Mouse (Mus musculus): ENCODE data around the gene 2010300C02Rik. TPM values are rescaled to one million over a fixed set of nuclear protein-coding genes. Genes with fewer than 3 reads are reported as not detected.
A peak's percentile ranks its signal among the peaks of the same experiment; 100 is the strongest.

The 2010300C02Rik gene
- polyA plus RNA-seq, 1 experiment = 14.5 TPM

- WGBS = 62% methylated on average over 7 of the region's 7 CpGs
- Histone ChIP-seq H3K4me3 (replicated peaks; ENCODE audit: extremely low read depth, low read depth, low read length) (no peak overlapping the region), H3K4me1 (ENCODE audit: control insufficient read depth, insufficient read depth, low read length) (no peaks in the 10 kb centered on the region)
- DNase-seq = no peak
- TF ChIP-seq CTCF (IDR thresholded peaks at IDR 0.05; ENCODE audit: insufficient read depth, low read length) (no peak), POLR2A (IDR thresholded peaks at IDR 0.05; ENCODE audit: borderline replicate concordance, extremely low read depth, low read depth, low read length) (no peak)
Measured at GRCm38 (mm10) chr1:37676967-37677512, 42.8 kb downstream of the 2010300C02Rik start.

- TF ChIP-seq CTCF (IDR thresholded peaks at IDR 0.05; ENCODE audit: insufficient read depth, low read length) = 0 out of 2 replicates have a peak, but pooled peaks have one; percentile 19
- TF ChIP-seq POLR2A (IDR thresholded peaks at IDR 0.05; ENCODE audit: borderline replicate concordance, extremely low read depth, low read depth, low read length) = no peak
- DNase-seq = no peak
- 63% methylated on average over 6 of the region's 6 CpGs for WGBS
- no peak overlapping the region for H3K4me3 ChIP-seq (replicated peaks; ENCODE audit: extremely low read depth, low read depth, low read length)
- H3K4me1 ChIP-seq (ENCODE audit: control insufficient read depth, insufficient read depth, low read length) = no peaks in the 10 kb centered on the region
Measured at GRCm38 (mm10) chr1:37675444-37675843, 44.4 kb downstream of the 2010300C02Rik start.

- DNase-seq = no peak
- H3K4me1 ChIP-seq (ENCODE audit: control insufficient read depth, insufficient read depth, low read length) = no peaks in the 10 kb centered on the region
- TF ChIP-seq POLR2A (IDR thresholded peaks at IDR 0.05; ENCODE audit: borderline replicate concordance, extremely low read depth, low read depth, low read length) (no peak), CTCF (IDR thresholded peaks at IDR 0.05; ENCODE audit: insufficient read depth, low read length) (no peak)
- no peak overlapping the region for H3K4me3 ChIP-seq (replicated peaks; ENCODE audit: extremely low read depth, low read depth, low read length)
- WGBS = 84% methylated on average over 8 of the region's 8 CpGs
Measured at GRCm38 (mm10) chr1:37674266-37674665, 45.6 kb downstream of the 2010300C02Rik start.

GRCm38 (mm10) chr1:37671316-37671715 is 48.6 kb downstream of the 2010300C02Rik start:
- WGBS = 52% methylated on average over 4 of the region's 4 CpGs
- no peak for DNase-seq
- TF ChIP-seq POLR2A (IDR thresholded peaks at IDR 0.05; ENCODE audit: borderline replicate concordance, extremely low read depth, low read depth, low read length) (no peak), CTCF (IDR thresholded peaks at IDR 0.05; ENCODE audit: insufficient read depth, low read length) (no peak)

GRCm38 (mm10) chr1:37667386-37667785 is 52.5 kb downstream of the 2010300C02Rik start:
- WGBS = 53% methylated on average over 6 of the region's 6 CpGs
- DNase-seq = no peak
- TF ChIP-seq CTCF (IDR thresholded peaks at IDR 0.05; ENCODE audit: insufficient read depth, low read length) (no peak), POLR2A (IDR thresholded peaks at IDR 0.05; ENCODE audit: borderline replicate concordance, extremely low read depth, low read depth, low read length) (no peak)
- Histone ChIP-seq H3K4me3 (replicated peaks; ENCODE audit: extremely low read depth, low read depth, low read length) (no peak overlapping the region), H3K4me1 (ENCODE audit: control insufficient read depth, insufficient read depth, low read length) (no peaks in the 10 kb centered on the region)

More at GRCm38 (mm10) chr1:37671316-37671715, 48.6 kb downstream of the 2010300C02Rik start:
- Histone ChIP-seq H3K4me1 (ENCODE audit: control insufficient read depth, insufficient read depth, low read length) (no peaks in the 10 kb centered on the region), H3K4me3 (replicated peaks; ENCODE audit: extremely low read depth, low read depth, low read length) (no peak overlapping the region)

- 37% methylated on average over 10 of the region's 10 CpGs for WGBS
- Histone ChIP-seq H3K4me3 (replicated peaks; ENCODE audit: extremely low read depth, low read depth, low read length) (no peak overlapping the region), H3K4me1 (ENCODE audit: control insufficient read depth, insufficient read depth, low read length) (no peaks in the 10 kb centered on the region)
- DNase-seq = peak; percentile 78
- TF ChIP-seq POLR2A (IDR thresholded peaks at IDR 0.05; ENCODE audit: borderline replicate concordance, extremely low read depth, low read depth, low read length) = no peak
- no peak for TF ChIP-seq CTCF (IDR thresholded peaks at IDR 0.05; ENCODE audit: insufficient read depth, low read length)
Measured at GRCm38 (mm10) chr1:37666587-37666986, 53.3 kb downstream of the 2010300C02Rik start.

GRCm38 (mm10) chr1:37665539-37666323 is 54.2 kb downstream of the 2010300C02Rik start:
- TF ChIP-seq CTCF (IDR thresholded peaks at IDR 0.05; ENCODE audit: insufficient read depth, low read length) (no peak), POLR2A (IDR thresholded peaks at IDR 0.05; ENCODE audit: borderline replicate concordance, extremely low read depth, low read depth, low read length) (peak; percentile 62; the same call in 1 of the 2 replicates)
- Histone ChIP-seq H3K4me1 (ENCODE audit: control insufficient read depth, insufficient read depth, low read length) (no peaks in the 10 kb centered on the region), H3K4me3 (replicated peaks; ENCODE audit: extremely low read depth, low read depth, low read length) (peak overlapping the region; percentile 20)
- DNase-seq = peak; percentile 56
- WGBS = 27% methylated on average over 14 of the region's 14 CpGs

GRCm38 (mm10) chr1:37664496-37664895 is 55.4 kb downstream of the 2010300C02Rik start:
- no peak for TF ChIP-seq POLR2A (IDR thresholded peaks at IDR 0.05; ENCODE audit: borderline replicate concordance, extremely low read depth, low read depth, low read length)
- no peak for TF ChIP-seq CTCF (IDR thresholded peaks at IDR 0.05; ENCODE audit: insufficient read depth, low read length)
- H3K4me1 ChIP-seq (ENCODE audit: control insufficient read depth, insufficient read depth, low read length) = peaks cover 2% of the 10 kb centered on the region; the same call in 1 of the 2 replicates
- 77% methylated on average over 2 of the region's 2 CpGs for WGBS
- H3K4me3 ChIP-seq (replicated peaks; ENCODE audit: extremely low read depth, low read depth, low read length) = no peak overlapping the region
- DNase-seq = no peak

GRCm38 (mm10) chr1:37663606-37664005 is 56.3 kb downstream of the 2010300C02Rik start:
- no peak overlapping the region for H3K4me3 ChIP-seq (replicated peaks; ENCODE audit: extremely low read depth, low read depth, low read length)
- peaks cover 2% of the 10 kb centered on the region; the same call in 1 of the 2 replicates for H3K4me1 ChIP-seq (ENCODE audit: control insufficient read depth, insufficient read depth, low read length)
- DNase-seq = no peak
- 56% methylated on average over 5 of the region's 5 CpGs for WGBS
- TF ChIP-seq CTCF (IDR thresholded peaks at IDR 0.05; ENCODE audit: insufficient read depth, low read length) = no peak
- no peak for TF ChIP-seq POLR2A (IDR thresholded peaks at IDR 0.05; ENCODE audit: borderline replicate concordance, extremely low read depth, low read depth, low read length)

All from lung, adult 2 months (tissue).